Mouse (Mus musculus) embryonic facial prominence, embryonic 14.5 days (tissue): Measurements from ENCODE around the gene Avil. TPM values are rescaled to one million over a fixed set of nuclear protein-coding genes. Genes with fewer than 3 reads are reported as not detected.
"Not testable (repeated sequence)": the region's sequence is repeated elsewhere in the genome, so short reads cannot be mapped to it uniquely, and the experiment has no call there.

ENCODE experiments used
- ATAC-seq: fragments of 200-750 bp; cut with Nextera tagmentation; 2 replicates; pipeline ENCODE4 v1.8.0; 2017; ENCODE audit warnings: low read depth, moderate number of reproducible peaks, moderate TSS enrichment
- DNase-seq: peaks from one replicate; pipeline ENCODE4 v3.0.0-alpha.2; 2015; ENCODE audit warnings: low spot score
- H3K27ac ChIP-seq: fragments of 300-500 bp; sonication (generic); replicated peaks from 2 replicates; pipeline ENCODE4 v1.5.1; 2014; ENCODE audit warnings: low read depth, mild to moderate bottlenecking, low read length, moderate library complexity
- H3K27me3 ChIP-seq: fragments of 300-500 bp; sonication (generic); replicated peaks from 2 replicates; pipeline ENCODE4 v1.6.1; 2014; ENCODE audit warnings: low read length; ENCODE audit not compliant: control insufficient read depth, insufficient read depth
- H3K36me3 ChIP-seq: fragments of 300-500 bp; sonication (generic); 2 replicates; pipeline ENCODE4 v1.6.1; 2014; ENCODE audit warnings: low read length, mixed read lengths; ENCODE audit not compliant: control insufficient read depth, insufficient read depth
- H3K4me1 ChIP-seq: fragments of 300-500 bp; sonication (generic); 2 replicates; pipeline ENCODE4 v1.6.1; 2014; ENCODE audit warnings: antibody characterized with exemption, low read length; ENCODE audit not compliant: control insufficient read depth, insufficient read depth
- H3K4me2 ChIP-seq: fragments of 300-500 bp; sonication (generic); 2 replicates; pipeline ENCODE4 v1.6.1; 2014; ENCODE audit warnings: low read depth, mild to moderate bottlenecking, low read length, moderate library complexity, mixed read lengths
- H3K4me3 ChIP-seq: fragments of 300-500 bp; sonication (generic); 2 replicates; pipeline ENCODE4 v1.5.1; 2014; ENCODE audit warnings: low read depth, mild to moderate bottlenecking, low read length
- H3K9ac ChIP-seq: fragments of 300-500 bp; sonication (generic); 2 replicates; pipeline ENCODE4 v1.6.1; 2014; ENCODE audit warnings: low read depth, mild to moderate bottlenecking, low read length, moderate library complexity, mixed read lengths
- H3K9me3 ChIP-seq: fragments of 300-500 bp; sonication (generic); 2 replicates; pipeline ENCODE4 v1.6.1; 2016; ENCODE audit warnings: low read length; ENCODE audit not compliant: control insufficient read depth
- WGBS: fragments of 180-500 bp; shearing (Covaris S2); extraction: QIAGEN DNeasy Blood & Tissue Kit; methylation state at CpG from one replicate; pipeline ENCODE4 v1.1.7; 2014; 5-methylcytosine and 5-hydroxymethylcytosine counted together
- polyA plus RNA-seq: library from polyadenylated mRNA; unstranded; fragments of >200 nt; fragmentation: Nextera tagmentation; extraction: Ambion mirVana; gene quantifications from 2 replicates; pipeline ENCODE4 v1.2.1, GENCODE M21; 2014

The Avil gene
- polyA plus RNA-seq, 1 experiment from 2014 or later, result 7.8 TPM

- 78% methylated on average over 19 of the region's 20 CpGs for WGBS
- DNase-seq (no peak), ATAC-seq (no peak)
- no peak overlapping the region for H3K9ac ChIP-seq
- peaks cover 25% of the 10 kb centered on the region for H3K36me3 ChIP-seq
- no peaks in the 10 kb centered on the region for H3K9me3 ChIP-seq
- no peak overlapping the region for H3K27ac ChIP-seq
- H3K27me3 ChIP-seq, result peaks cover 21% of the 10 kb centered on the region
- no peak overlapping the region for H3K4me2 ChIP-seq
- peaks cover 4% of the 10 kb centered on the region; the same call in 1 of the 2 replicates for H3K4me1 ChIP-seq
- no peak overlapping the region for H3K4me3 ChIP-seq
Observed at GRCm38 (mm10) chr10:127056490-127056889, 56.0 kb downstream of the Avil start.

- Histone ChIP-seq H3K4me2 (peak overlapping the region; percentile 96), H3K27ac (no peak overlapping the region), H3K36me3 (peaks cover 25% of the 10 kb centered on the region), H3K4me3 (peak overlapping the region; percentile 83), H3K4me1 (peaks cover 7% of the 10 kb centered on the region; the same call in 1 of the 2 replicates), H3K27me3 (peaks cover 14% of the 10 kb centered on the region; the same call in 1 of the 2 replicates), H3K9me3 (no peaks in the 10 kb centered on the region), H3K9ac (no peak overlapping the region)
- DNase-seq (peak; percentile 82), ATAC-seq (peak; percentile 35)
- under 1% methylated on average over 9 of the region's 9 CpGs for WGBS
Observed at GRCm38 (mm10) chr10:127058161-127058560, 57.7 kb downstream of the Avil start.

- no peak; the same call in 1 of the 2 replicates for ATAC-seq
- Histone ChIP-seq H3K9me3 (no peaks in the 10 kb centered on the region), H3K27ac (no peak overlapping the region), H3K36me3 (peaks cover 25% of the 10 kb centered on the region), H3K27me3 (peaks cover 14% of the 10 kb centered on the region; the same call in 1 of the 2 replicates), H3K4me1 (peaks cover 7% of the 10 kb centered on the region; the same call in 1 of the 2 replicates), H3K4me2 (peak overlapping the region; percentile 96), H3K4me3 (peak overlapping the region; percentile 83), H3K9ac (peak overlapping the region; percentile 89)
- 6% methylated on average over 8 of the region's 8 CpGs for WGBS
- no peak for DNase-seq
Observed at GRCm38 (mm10) chr10:127058708-127059107, 58.2 kb downstream of the Avil start.

- H3K36me3 ChIP-seq, result peaks cover 25% of the 10 kb centered on the region
- peak overlapping the region; percentile 58 for H3K27ac ChIP-seq
- peaks cover 7% of the 10 kb centered on the region; the same call in 1 of the 2 replicates for H3K4me1 ChIP-seq
- WGBS, result 0% methylated on average over 6 of the region's 92 CpGs
- peak overlapping the region; percentile 96 for H3K4me2 ChIP-seq
- H3K9ac ChIP-seq, result peak overlapping the region; percentile 89
- H3K9me3 ChIP-seq, result no peaks in the 10 kb centered on the region
- peaks cover 14% of the 10 kb centered on the region; the same call in 1 of the 2 replicates for H3K27me3 ChIP-seq
- ATAC-seq, result no peak; the same call in 1 of the 2 replicates
- no peak for DNase-seq
- peak overlapping the region; percentile 83 for H3K4me3 ChIP-seq
Observed at GRCm38 (mm10) chr10:127059174-127059967, 58.9 kb downstream of the Avil start.

GRCm38 (mm10) chr10:127059968-127060916, 59.7 kb downstream of the Avil start, which contains the start of gene March9:
March9 (minus strand) TSS chr10:127060184.
- peak within 1 kb of the TSS; percentile 96 for H3K4me2 ChIP-seq
- H3K9ac ChIP-seq, result peak within 1 kb of the TSS; percentile 89
- H3K4me3 ChIP-seq, result peak within 1 kb of the TSS; percentile 83
- peaks cover 14% of the 10 kb centered on the region; the same call in 1 of the 2 replicates for H3K27me3 ChIP-seq
- peak; percentile 93 for DNase-seq
- ATAC-seq, result peak; percentile 39
- H3K9me3 ChIP-seq, result no peaks in the 10 kb centered on the region
- H3K27ac ChIP-seq, result peak within 1 kb of the TSS; percentile 58
- H3K4me1 ChIP-seq, result peaks cover 13% of the 10 kb centered on the region
- 1% methylated on average over 35 of the region's 72 CpGs for WGBS
- H3K36me3 ChIP-seq, result peaks cover 31% of the 10 kb centered on the region

GRCm38 (mm10) chr10:127061085-127061484, 60.6 kb downstream of the Avil start:
- Histone ChIP-seq H3K9me3 (no peaks in the 10 kb centered on the region), H3K4me3 (no peak overlapping the region), H3K36me3 (peaks cover 33% of the 10 kb centered on the region), H3K27me3 (peaks cover 14% of the 10 kb centered on the region; the same call in 1 of the 2 replicates), H3K9ac (no peak overlapping the region), H3K4me1 (peaks cover 13% of the 10 kb centered on the region), H3K4me2 (no peak overlapping the region), H3K27ac (no peak overlapping the region)
- ATAC-seq, result no peak
- DNase-seq, result no peak
- 34% methylated on average over 5 of the region's 5 CpGs for WGBS

GRCm38 (mm10) chr10:127061513-127061912, 61.0 kb downstream of the Avil start:
- 64% methylated on average over 2 of the region's 2 CpGs for WGBS
- peaks cover 14% of the 10 kb centered on the region; the same call in 1 of the 2 replicates for H3K27me3 ChIP-seq
- DNase-seq (no peak), ATAC-seq (no peak)
- H3K4me1 ChIP-seq, result peaks cover 13% of the 10 kb centered on the region
- no peak overlapping the region for H3K9ac ChIP-seq
- no peaks in the 10 kb centered on the region for H3K9me3 ChIP-seq
- no peak overlapping the region for H3K27ac ChIP-seq
- peaks cover 33% of the 10 kb centered on the region for H3K36me3 ChIP-seq
- no peak overlapping the region for H3K4me2 ChIP-seq
- H3K4me3 ChIP-seq, result no peak overlapping the region

GRCm38 (mm10) chr10:127062101-127062500, 61.6 kb downstream of the Avil start:
- peaks cover 14% of the 10 kb centered on the region; the same call in 1 of the 2 replicates for H3K27me3 ChIP-seq
- not testable (repeated sequence) for H3K9me3 ChIP-seq, DNase-seq, ATAC-seq, H3K9ac ChIP-seq, H3K4me3 ChIP-seq, H3K4me2 ChIP-seq, H3K27ac ChIP-seq
- H3K36me3 ChIP-seq, result peaks cover 33% of the 10 kb centered on the region
- H3K4me1 ChIP-seq, result peaks cover 13% of the 10 kb centered on the region
- WGBS, result 79% methylated on average over 4 of the region's 4 CpGs
